Comparison of ENCODE assay signal across 8 mouse cellular contexts in genomic region chr17:35515911-35516640, GRCm38 (mm10). TPM values are rescaled to one million over a fixed set of nuclear protein-coding genes. Genes with fewer than 3 reads are reported as not detected.
DNase-seq lines count a peak whose midpoint lies in the region; ATAC-seq and TF ChIP-seq lines count a peak whose summit lies in the region.

No protein-coding gene starts in this region.

- TF ChIP-seq POLR2A in brain, embryonic 14.5 days (IDR thresholded peaks at IDR 0.05; ENCODE audit: borderline replicate concordance, extremely low read depth, insufficient read depth, insufficient read length, poor library complexity, severe bottlenecking), result no peak

- peaks cover 7% of the 10 kb centered on the region for H3K36me3 ChIP-seq in heart, embryonic 16.5 days (ENCODE audit: control insufficient read depth, insufficient read depth)
- peaks cover 39% of the 10 kb centered on the region for H3K36me3 ChIP-seq in limb, embryonic 12.5 days
- no peaks in the 10 kb centered on the region for H3K36me3 ChIP-seq in midbrain, embryonic 14.5 days (ENCODE audit: control insufficient read depth, insufficient read depth, low read length)

- TF ChIP-seq CTCF in brain, embryonic 14.5 days (IDR thresholded peaks at IDR 0.05; ENCODE audit: borderline replicate concordance, extremely low read depth, insufficient read depth, insufficient read length), result no peak

- peaks cover 25% of the 10 kb centered on the region for H3K4me1 ChIP-seq in heart, embryonic 16.5 days (ENCODE audit: control insufficient read depth, insufficient read depth, low read length)
- H3K4me1 ChIP-seq in limb, embryonic 12.5 days (replicated peaks), result peaks cover 35% of the 10 kb centered on the region
- H3K4me1 ChIP-seq in midbrain, embryonic 14.5 days (ENCODE audit: control insufficient read depth, insufficient read depth, low read length), result peaks cover 14% of the 10 kb centered on the region

- H3K27ac ChIP-seq in heart, embryonic 16.5 days (ENCODE audit: low read length), result peak overlapping the region; percentile 14
- H3K27ac ChIP-seq in limb, embryonic 12.5 days, result no peak overlapping the region
- H3K27ac ChIP-seq in midbrain, embryonic 14.5 days (replicated peaks; ENCODE audit: low read depth, low read length), result no peak overlapping the region

- H3K27me3 ChIP-seq in heart, embryonic 16.5 days (ENCODE audit: control insufficient read depth, insufficient read depth, low read length), result no peaks in the 10 kb centered on the region
- H3K27me3 ChIP-seq in limb, embryonic 12.5 days, result no peaks in the 10 kb centered on the region
- H3K27me3 ChIP-seq in midbrain, embryonic 14.5 days (ENCODE audit: control insufficient read depth, insufficient read depth, low read length), result no peaks in the 10 kb centered on the region; the same call in 1 of the 2 replicates

- H3K4me2 ChIP-seq in heart, embryonic 16.5 days (ENCODE audit: low read depth, low read length), result peak overlapping the region; percentile 92
- peak overlapping the region; percentile 69 for H3K4me2 ChIP-seq in limb, embryonic 12.5 days
- peak overlapping the region; percentile 75 for H3K4me2 ChIP-seq in midbrain, embryonic 14.5 days (ENCODE audit: low read length)

- intact Hi-C loops in left cerebral cortex, postnatal 14 days (cut with DNase I), result no loop called here
- intact Hi-C loops in left cerebral cortex, postnatal 4 days (cut with DNase I), result no loop called here

- peak; percentile 36 to 64 for DNase-seq in left cerebral cortex, postnatal 14 days (ENCODE audit: low spot score in 2 of 2)
- no peak for DNase-seq in left cerebral cortex, postnatal 4 days
- peak; percentile 66 for DNase-seq in brain, embryonic 14.5 days (ENCODE audit: low read depth)
- peak; percentile 52 for DNase-seq in midbrain, embryonic 14.5 days
- no peak for DNase-seq in spleen, adult 18-20 months
- DNase-seq in right cerebral cortex, postnatal 10 days (ENCODE audit: low spot score in 2 of 2), result no peak

- H3K9me3 ChIP-seq in heart, embryonic 16.5 days (replicated peaks; ENCODE audit: control insufficient read depth, low read length), result no peaks in the 10 kb centered on the region
- no peaks in the 10 kb centered on the region for H3K9me3 ChIP-seq in limb, embryonic 12.5 days
- H3K9me3 ChIP-seq in midbrain, embryonic 14.5 days (ENCODE audit: control insufficient read depth, low read length), result no peaks in the 10 kb centered on the region

- H3K4me3 ChIP-seq in heart, embryonic 16.5 days (ENCODE audit: low read length), result peak overlapping the region; percentile 79
- peak overlapping the region; percentile 51 for H3K4me3 ChIP-seq in limb, embryonic 12.5 days (replicated peaks)
- peak overlapping the region; percentile 50 for H3K4me3 ChIP-seq in midbrain, embryonic 14.5 days (replicated peaks; ENCODE audit: low read depth, low read length)

- 6% methylated on average over 25 of the region's 25 CpGs for WGBS in heart, embryonic 16.5 days
- WGBS in limb, embryonic 12.5 days, result 6% methylated on average over 25 of the region's 25 CpGs
- 7% methylated on average over 25 of the region's 25 CpGs for WGBS in midbrain, embryonic 14.5 days

- H3K9ac ChIP-seq in heart, embryonic 16.5 days (ENCODE audit: low read length), result peak overlapping the region; percentile 80
- H3K9ac ChIP-seq in limb, embryonic 12.5 days (replicated peaks), result peak overlapping the region; percentile 63
- peak overlapping the region; percentile 45 for H3K9ac ChIP-seq in midbrain, embryonic 14.5 days (replicated peaks; ENCODE audit: low read length)

- ATAC-seq in heart, embryonic 16.5 days (replicated peaks; ENCODE audit: extremely low read depth, insufficient read depth, low FRiP score), result peak; percentile 7; the same call in 1 of the 2 replicates
- peak; percentile 24; the same call in 1 of the 2 replicates for ATAC-seq in limb, embryonic 12.5 days (ENCODE audit: insufficient number of reproducible peaks, insufficient read depth, low FRiP score, low TSS enrichment, low read depth)
- ATAC-seq in midbrain, embryonic 14.5 days (ENCODE audit: low FRiP score, low TSS enrichment), result peak; percentile 24; the same call in 1 of the 2 replicates

RNA-seq across cellular contexts. Expression of gene Tcf19, which starts 0.5 kb away (rescaled TPM):
- total RNA-seq in left cerebral cortex, postnatal 14 days (2021), result 1 to 10 TPM; 8.6 to 9.5 TPM
- 1 to 10 TPM; 7.2 to 9.3 TPM for total RNA-seq in left cerebral cortex, postnatal 4 days (2021)
- 17.4 and 33.8 TPM in 2 replicates for polyA plus RNA-seq in brain, embryonic 14.5 days (2012; rRNA removed)
- polyA plus RNA-seq in heart, embryonic 16.5 days (2015; fragmentation: Nextera tagmentation; extraction: Ambion mirVana), result 59.5 and 60.3 TPM in 2 replicates
- polyA plus RNA-seq in limb, embryonic 12.5 days (2016; fragmentation: Nextera tagmentation; extraction: Ambion mirVana), result 60.5 and 62.3 TPM in 2 replicates
- polyA plus RNA-seq in midbrain, embryonic 14.5 days (2014; fragmentation: Nextera tagmentation; extraction: Ambion mirVana), result 8.9 and 15.5 TPM in 2 replicates

RNA-seq across cellular contexts. Expression of gene Cchcr1, which starts 0.8 kb away (rescaled TPM):
- total RNA-seq in left cerebral cortex, postnatal 14 days (2021), result 1 to 10 TPM; 8.1 to 9.1 TPM
- total RNA-seq in left cerebral cortex, postnatal 4 days (2021), result 10 to 100 TPM; 13.6 TPM
- polyA plus RNA-seq in brain, embryonic 14.5 days (2012; rRNA removed), result 11.5 and 18.4 TPM in 2 replicates
- 15.7 and 15.9 TPM in 2 replicates for polyA plus RNA-seq in heart, embryonic 16.5 days (2015; fragmentation: Nextera tagmentation; extraction: Ambion mirVana)
- 26.1 and 26.3 TPM in 2 replicates for polyA plus RNA-seq in limb, embryonic 12.5 days (2016; fragmentation: Nextera tagmentation; extraction: Ambion mirVana)
- polyA plus RNA-seq in midbrain, embryonic 14.5 days (2014; fragmentation: Nextera tagmentation; extraction: Ambion mirVana), result 1.6 and 3.4 TPM in 2 replicates

RNA-seq across cellular contexts. Expression of gene Pou5f1, which starts 10.3 kb away (rescaled TPM):
- total RNA-seq in left cerebral cortex, postnatal 14 days (2021), result under 1 TPM in 1 of 2 experiments, not detected in 1; 0.25 TPM
- total RNA-seq in left cerebral cortex, postnatal 4 days (2021), result not detected
- 0.06 TPM in 1 of 2 replicates, not detected in the other for polyA plus RNA-seq in brain, embryonic 14.5 days (2012; rRNA removed)
- polyA plus RNA-seq in heart, embryonic 16.5 days (2015; fragmentation: Nextera tagmentation; extraction: Ambion mirVana), result not detected in 2 replicates
- 0.56 TPM in 1 of 2 replicates, not detected in the other for polyA plus RNA-seq in limb, embryonic 12.5 days (2016; fragmentation: Nextera tagmentation; extraction: Ambion mirVana)
- not detected in 2 replicates for polyA plus RNA-seq in midbrain, embryonic 14.5 days (2014; fragmentation: Nextera tagmentation; extraction: Ambion mirVana)

RNA-seq across cellular contexts. Expression of gene Psors1c2, which starts 16.9 kb away (rescaled TPM):
- total RNA-seq in left cerebral cortex, postnatal 14 days (2021), result under 1 TPM; 0.55 to 0.72 TPM
- total RNA-seq in left cerebral cortex, postnatal 4 days (2021), result 1 to 10 TPM; 1.5 to 2.4 TPM
- 0.98 and 1.2 TPM in 2 replicates for polyA plus RNA-seq in brain, embryonic 14.5 days (2012; rRNA removed)
- polyA plus RNA-seq in heart, embryonic 16.5 days (2015; fragmentation: Nextera tagmentation; extraction: Ambion mirVana), result 1.6 and 1.9 TPM in 2 replicates
- 0.96 and 1.3 TPM in 2 replicates for polyA plus RNA-seq in limb, embryonic 12.5 days (2016; fragmentation: Nextera tagmentation; extraction: Ambion mirVana)
- 0.54 and 0.61 TPM in 2 replicates for polyA plus RNA-seq in midbrain, embryonic 14.5 days (2014; fragmentation: Nextera tagmentation; extraction: Ambion mirVana)

RNA-seq across cellular contexts. Expression of gene Cdsn, which starts 35.9 kb away (rescaled TPM):
- total RNA-seq in left cerebral cortex, postnatal 14 days (2021), result under 1 TPM; 0.68 to 0.79 TPM
- total RNA-seq in left cerebral cortex, postnatal 4 days (2021), result under 1 TPM; 0.26 to 0.36 TPM
- 0.06 and 0.18 TPM in 2 replicates for polyA plus RNA-seq in brain, embryonic 14.5 days (2012; rRNA removed)
- polyA plus RNA-seq in heart, embryonic 16.5 days (2015; fragmentation: Nextera tagmentation; extraction: Ambion mirVana), result 0.46 and 0.49 TPM in 2 replicates
- polyA plus RNA-seq in limb, embryonic 12.5 days (2016; fragmentation: Nextera tagmentation; extraction: Ambion mirVana), result not detected in 2 replicates
- 0.11 TPM in 1 of 2 replicates, not detected in the other for polyA plus RNA-seq in midbrain, embryonic 14.5 days (2014; fragmentation: Nextera tagmentation; extraction: Ambion mirVana)

Comparison
In these comparisons a context has a peak if more than half of its experiments do, and no peak if none do; other contexts are left out.
1. DNase-seq: peak in left cerebral cortex, postnatal 14 days (2 of 2), brain, embryonic 14.5 days (single experiment) and midbrain, embryonic 14.5 days (single experiment); none in left cerebral cortex, postnatal 4 days (single experiment), spleen, adult 18-20 months (0 of 2) and right cerebral cortex, postnatal 10 days (0 of 2).
2. Peak in every context shown above with its lines, with median percentiles within 50 percentile points of each other: ATAC-seq, H3K4me2 ChIP-seq, H3K4me3 ChIP-seq and H3K9ac ChIP-seq.